Mouse (Mus musculus): ENCODE measurements around the gene Mapk8ip2.

The Mapk8ip2 gene

GRCm38 (mm10) chr15:89452906-89453864 is 528 bp upstream of the Mapk8ip2 start:
- peak in 1 of 2 experiments; percentile 53 for DNase-seq (ENCODE audit: low spot score in 2 of 2)

- no peak for DNase-seq (ENCODE audit: low spot score in 2 of 2)
Measured at GRCm38 (mm10) chr15:89454857-89455256, 1.1 kb downstream of the Mapk8ip2 start.

- no peak for DNase-seq (ENCODE audit: low spot score in 2 of 2)
Measured at GRCm38 (mm10) chr15:89455642-89456041, 1.9 kb downstream of the Mapk8ip2 start.

- DNase-seq (ENCODE audit: low spot score in 2 of 2): no peak
Measured at GRCm38 (mm10) chr15:89458942-89459341, 5.2 kb downstream of the Mapk8ip2 start.

GRCm38 (mm10) chr15:89459821-89460220 is 6.1 kb downstream of the Mapk8ip2 start:
- DNase-seq (ENCODE audit: low spot score in 2 of 2): no peak

GRCm38 (mm10) chr15:89460298-89460697 is 6.6 kb downstream of the Mapk8ip2 start:
- no peak for DNase-seq (ENCODE audit: low spot score in 2 of 2)

- DNase-seq (ENCODE audit: low spot score in 2 of 2): no peak
Measured at GRCm38 (mm10) chr15:89461321-89461720, 7.6 kb downstream of the Mapk8ip2 start.

- no peak for DNase-seq (ENCODE audit: low spot score in 2 of 2)
Measured at GRCm38 (mm10) chr15:89462176-89462575, 8.5 kb downstream of the Mapk8ip2 start.

GRCm38 (mm10) chr15:89463334-89464235 is 9.9 kb downstream of the Mapk8ip2 start:
- no peak for DNase-seq (ENCODE audit: low spot score in 2 of 2)

GRCm38 (mm10) chr15:89465052-89465451 is 11.3 kb downstream of the Mapk8ip2 start:
- DNase-seq (ENCODE audit: low spot score in 2 of 2): no peak

GRCm38 (mm10) chr15:89468577-89468976 is 14.9 kb downstream of the Mapk8ip2 start:
- no peak for DNase-seq (ENCODE audit: low spot score in 2 of 2)

- DNase-seq (ENCODE audit: low spot score in 2 of 2): no peak
Measured at GRCm38 (mm10) chr15:89471476-89471875, 17.8 kb downstream of the Mapk8ip2 start.

GRCm38 (mm10) chr15:89473370-89473769 is 19.7 kb downstream of the Mapk8ip2 start:
- no peak for DNase-seq (ENCODE audit: low spot score in 2 of 2)

GRCm38 (mm10) chr15:89473921-89474320 is 20.2 kb downstream of the Mapk8ip2 start:
- no peak for DNase-seq (ENCODE audit: low spot score in 2 of 2)

- no peak for DNase-seq (ENCODE audit: low spot score in 2 of 2)
Measured at GRCm38 (mm10) chr15:89474596-89475292, 21.0 kb downstream of the Mapk8ip2 start.

- DNase-seq (ENCODE audit: low spot score in 2 of 2): no peak
Measured at GRCm38 (mm10) chr15:89475293-89475600, 21.5 kb downstream of the Mapk8ip2 start.

GRCm38 (mm10) chr15:89475611-89476474 is 22.1 kb downstream of the Mapk8ip2 start:
- DNase-seq (ENCODE audit: low spot score in 2 of 2): peak; percentile 87 to 88

GRCm38 (mm10) chr15:89476475-89476815 is 22.7 kb downstream of the Mapk8ip2 start:
- DNase-seq (ENCODE audit: low spot score in 2 of 2): no peak

GRCm38 (mm10) chr15:89477091-89477491 is 23.4 kb downstream of the Mapk8ip2 start, which contains the start of gene Arsa:
Arsa (minus strand) TSS chr15:89477425.
- DNase-seq (ENCODE audit: low spot score in 2 of 2): no peak

GRCm38 (mm10) chr15:89477806-89478205 is 24.1 kb downstream of the Mapk8ip2 start:
- no peak for DNase-seq (ENCODE audit: low spot score in 2 of 2)

GRCm38 (mm10) chr15:89478622-89479021 is 24.9 kb downstream of the Mapk8ip2 start:
- DNase-seq (ENCODE audit: low spot score in 2 of 2): no peak
